Mouse (Mus musculus) liver, adult 2 months (tissue): ENCODE results near the gene Tmprss12.

ENCODE experiments used
- CTCF ChIP-seq: fragments of 200-500 bp; IDR thresholded peaks from 2 replicates; pipeline ENCODE4 v1.5.1; 2011; ENCODE audit warnings: low read depth, low read length, control low read depth
- POLR2A ChIP-seq: fragments of 200-500 bp; IDR thresholded peaks from 2 replicates; pipeline ENCODE4 v1.6.1; 2011; ENCODE audit warnings: low read length, control low read depth; ENCODE audit not compliant: insufficient read depth; ENCODE audit errors: extremely low read depth

DNA sequence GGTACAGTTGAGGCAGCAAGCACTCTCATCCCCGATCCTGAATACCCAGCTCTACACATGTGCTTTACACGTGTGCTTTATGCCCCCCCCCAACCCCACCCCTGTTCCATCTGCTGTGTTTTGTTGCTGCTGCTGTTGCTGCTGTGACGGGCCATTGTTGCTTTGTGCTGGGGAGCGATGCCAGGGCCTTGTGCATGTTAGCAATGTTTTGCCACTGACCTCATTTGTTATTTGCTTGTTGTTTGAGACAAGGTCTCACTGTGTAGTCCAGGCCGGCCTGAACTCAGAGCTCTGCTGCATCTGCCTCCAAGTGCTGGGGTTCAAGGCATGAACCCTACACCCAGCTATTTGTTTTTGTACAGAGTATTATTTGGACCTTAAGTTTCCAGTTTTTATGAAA, 10.2 kb downstream of the Tmprss12 start:
- TF ChIP-seq CTCF (no peak), POLR2A (no peak)
